Mouse (Mus musculus): ENCODE results near the gene Alppl2.

DNA sequence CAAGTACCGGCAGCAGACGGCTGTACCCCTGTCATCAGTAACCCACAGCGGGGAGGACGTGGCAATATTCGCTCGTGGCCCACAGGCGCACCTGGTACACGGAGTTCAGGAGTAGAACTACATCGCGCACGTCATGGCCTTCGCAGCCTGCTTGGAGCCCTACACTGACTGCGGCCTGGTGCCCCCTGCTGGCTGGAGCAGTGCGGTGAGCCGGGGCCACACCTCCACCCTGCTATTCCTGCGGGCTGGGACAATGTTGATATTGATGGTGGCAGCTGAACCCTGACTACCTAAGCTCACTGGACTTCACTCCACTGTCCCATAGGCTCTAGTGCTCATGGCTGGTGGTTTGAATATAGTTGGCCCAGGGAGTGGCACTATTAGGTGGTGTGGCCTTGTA, 19.0 kb downstream of the Alppl2 start:
- no peak for TF ChIP-seq POLR2A (IDR thresholded peaks at IDR 0.05; ENCODE audit: low read depth, low read length)
- TF ChIP-seq CTCF (IDR thresholded peaks at IDR 0.05; ENCODE audit: extremely low read depth, insufficient read depth, insufficient read length, insufficient replicate concordance): peak; percentile 36; the same call in 1 of the 2 replicates
